Mouse (Mus musculus): Measurements from ENCODE around the gene Ahnak2. TPM values are rescaled to one million over a fixed set of nuclear protein-coding genes. Genes with fewer than 3 reads are reported as not detected.

Gene Ahnak2
- polyA plus RNA-seq, 1 experiment: 1.4 TPM

GRCm38 (mm10) chr12:112764991-112765390 lies 37.5 kb downstream of the Ahnak2 start:
- TF ChIP-seq POLR2A (IDR thresholded peaks at IDR 0.05; ENCODE audit: borderline replicate concordance, control insufficient read depth, low read depth, low read length) (no peak), CTCF (IDR thresholded peaks at IDR 0.05; ENCODE audit: control insufficient read depth, insufficient read depth, low read length) (no peak)
- H3K27ac ChIP-seq (ENCODE audit: control insufficient read depth, insufficient read depth, low read depth, low read length, poor library complexity): no peak overlapping the region
- 66% methylated on average over 7 of the region's 7 CpGs for WGBS
- no peak overlapping the region for H3K4me3 ChIP-seq (replicated peaks; ENCODE audit: control insufficient read depth, low read depth, low read length)
- peaks cover 2% of the 10 kb centered on the region for H3K4me1 ChIP-seq (ENCODE audit: control insufficient read depth, insufficient read depth, low read length)

DNA sequence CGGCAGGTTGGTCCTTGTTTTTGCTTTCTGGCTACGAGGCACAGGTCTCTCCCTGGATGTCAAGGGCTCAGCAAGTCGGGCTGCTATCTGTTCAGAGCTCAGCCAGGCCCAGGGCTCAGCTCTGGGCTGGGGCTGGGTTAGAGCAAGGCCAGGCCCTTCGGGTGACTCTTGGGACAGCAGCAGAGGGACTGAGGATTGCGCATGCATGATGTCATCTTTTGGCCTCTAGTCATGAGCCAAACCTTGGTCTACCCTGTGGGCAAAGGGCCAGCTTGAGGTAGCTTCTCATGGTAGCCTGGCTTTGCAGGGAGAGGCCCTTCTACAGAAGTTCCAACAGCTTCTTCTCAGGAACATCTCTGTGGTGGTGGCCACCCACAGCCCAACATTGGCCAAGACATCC lies 38.3 kb downstream of the Ahnak2 start:
- Histone ChIP-seq H3K4me3 (replicated peaks; ENCODE audit: control insufficient read depth, low read depth, low read length) (no peak overlapping the region), H3K27ac (ENCODE audit: control insufficient read depth, insufficient read depth, low read depth, low read length, poor library complexity) (no peak overlapping the region), H3K4me1 (ENCODE audit: control insufficient read depth, insufficient read depth, low read length) (peaks cover 2% of the 10 kb centered on the region)
- TF ChIP-seq CTCF (IDR thresholded peaks at IDR 0.05; ENCODE audit: control insufficient read depth, insufficient read depth, low read length) (no peak), POLR2A (IDR thresholded peaks at IDR 0.05; ENCODE audit: borderline replicate concordance, control insufficient read depth, low read depth, low read length) (no peak)
- 75% methylated on average over 5 of the region's 5 CpGs for WGBS

GRCm38 (mm10) chr12:112763176-112763575 lies 39.3 kb downstream of the Ahnak2 start:
- TF ChIP-seq CTCF (IDR thresholded peaks at IDR 0.05; ENCODE audit: control insufficient read depth, insufficient read depth, low read length) (no peak), POLR2A (IDR thresholded peaks at IDR 0.05; ENCODE audit: borderline replicate concordance, control insufficient read depth, low read depth, low read length) (no peak)
- Histone ChIP-seq H3K27ac (ENCODE audit: control insufficient read depth, insufficient read depth, low read depth, low read length, poor library complexity) (no peak overlapping the region), H3K4me1 (ENCODE audit: control insufficient read depth, insufficient read depth, low read length) (peaks cover 2% of the 10 kb centered on the region), H3K4me3 (replicated peaks; ENCODE audit: control insufficient read depth, low read depth, low read length) (no peak overlapping the region)
- 69% methylated on average over 4 of the region's 4 CpGs for WGBS

DNA sequence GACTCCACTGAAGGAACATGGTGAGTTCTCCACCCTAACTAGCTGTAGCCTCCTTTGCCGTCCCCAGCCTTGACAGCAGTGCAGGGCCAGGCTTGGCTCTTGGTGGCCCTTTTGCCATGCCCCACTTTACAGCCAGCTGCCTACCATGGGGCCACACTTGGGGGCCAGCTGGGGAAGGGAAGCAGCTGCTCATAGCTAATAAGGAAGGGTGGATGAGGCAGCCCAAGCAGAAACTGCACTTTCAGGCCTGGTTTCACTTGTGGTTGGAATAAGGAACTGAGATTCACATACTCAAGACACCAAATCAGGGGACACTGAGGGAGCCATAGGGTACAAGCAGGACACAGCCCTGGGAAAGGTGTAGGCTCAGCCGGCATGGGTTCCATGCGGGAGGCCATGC lies 40.4 kb downstream of the Ahnak2 start:
- no peak for TF ChIP-seq CTCF (IDR thresholded peaks at IDR 0.05; ENCODE audit: control insufficient read depth, insufficient read depth, low read length)
- TF ChIP-seq POLR2A (IDR thresholded peaks at IDR 0.05; ENCODE audit: borderline replicate concordance, control insufficient read depth, low read depth, low read length): no peak; the same call in 1 of the 2 replicates
- Histone ChIP-seq H3K27ac (ENCODE audit: control insufficient read depth, insufficient read depth, low read depth, low read length, poor library complexity) (peak overlapping the region; percentile 81), H3K4me1 (ENCODE audit: control insufficient read depth, insufficient read depth, low read length) (peaks cover 2% of the 10 kb centered on the region), H3K4me3 (replicated peaks; ENCODE audit: control insufficient read depth, low read depth, low read length) (peak overlapping the region; percentile 66)
- 28% methylated on average over 3 of the region's 3 CpGs for WGBS

- TF ChIP-seq CTCF (IDR thresholded peaks at IDR 0.05; ENCODE audit: control insufficient read depth, insufficient read depth, low read length) (no peak), POLR2A (IDR thresholded peaks at IDR 0.05; ENCODE audit: borderline replicate concordance, control insufficient read depth, low read depth, low read length) (no peak)
- Histone ChIP-seq H3K4me1 (ENCODE audit: control insufficient read depth, insufficient read depth, low read length) (peaks cover 2% of the 10 kb centered on the region), H3K27ac (ENCODE audit: control insufficient read depth, insufficient read depth, low read depth, low read length, poor library complexity) (peak overlapping the region; percentile 81), H3K4me3 (replicated peaks; ENCODE audit: control insufficient read depth, low read depth, low read length) (peak overlapping the region; percentile 57)
- WGBS: 24% methylated on average over 4 of the region's 4 CpGs
Observed at GRCm38 (mm10) chr12:112761411-112761810, 41.0 kb downstream of the Ahnak2 start.

DNA sequence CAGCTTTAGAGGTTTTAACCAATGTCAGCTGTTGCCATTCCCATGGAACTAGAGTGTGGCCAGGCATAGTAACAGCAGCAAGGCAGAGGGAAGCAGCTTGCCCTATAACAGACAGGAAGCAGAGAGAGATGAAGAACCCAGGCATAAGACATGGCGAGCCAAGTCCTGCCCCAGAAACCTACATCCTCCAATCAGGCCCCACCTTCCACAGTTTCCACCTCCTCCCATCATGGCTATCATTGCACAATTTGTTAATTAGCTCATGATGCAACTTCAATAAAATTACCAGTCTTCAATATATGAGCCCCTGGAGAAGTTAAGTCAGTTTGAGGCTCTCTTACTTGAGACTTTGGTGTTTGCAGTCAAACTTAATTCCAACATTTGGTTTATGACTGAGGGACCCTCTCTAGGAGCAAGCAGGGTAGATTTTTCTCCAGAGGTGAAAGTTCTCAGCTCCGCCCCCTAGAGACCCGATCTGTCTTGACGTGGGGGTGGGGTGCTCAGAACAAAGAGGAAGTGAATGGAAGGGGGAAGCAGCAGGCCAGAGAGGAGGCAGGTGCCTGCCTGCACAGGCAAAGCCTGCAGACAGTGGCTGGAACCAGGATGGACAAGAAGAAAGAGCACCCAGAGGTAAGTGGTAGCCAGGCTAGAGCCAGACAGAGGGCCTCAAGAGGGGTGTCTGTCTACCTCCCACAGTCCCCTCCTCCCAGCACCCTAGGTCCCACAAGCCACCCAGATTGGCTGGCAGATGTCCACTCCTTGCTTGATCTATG lies 42.1 kb downstream of the Ahnak2 start, which contains the start of gene Pld4:
Gene Pld4 (plus strand): TSS at position 502 of the 773 bp plus-strand sequence.
- Histone ChIP-seq H3K4me3 (replicated peaks; ENCODE audit: control insufficient read depth, low read depth, low read length) (peak within 1 kb of the TSS; percentile 57), H3K4me1 (ENCODE audit: control insufficient read depth, insufficient read depth, low read length) (peaks cover 2% of the 10 kb centered on the region), H3K27ac (ENCODE audit: control insufficient read depth, insufficient read depth, low read depth, low read length, poor library complexity) (peak within 1 kb of the TSS; percentile 81)
- TF ChIP-seq POLR2A (IDR thresholded peaks at IDR 0.05; ENCODE audit: borderline replicate concordance, control insufficient read depth, low read depth, low read length) (peak; percentile 79), CTCF (IDR thresholded peaks at IDR 0.05; ENCODE audit: control insufficient read depth, insufficient read depth, low read length) (no peak)
- 12% methylated on average over 4 of the region's 4 CpGs for WGBS

GRCm38 (mm10) chr12:112759471-112759870 lies 43.0 kb downstream of the Ahnak2 start:
- WGBS: 76% methylated on average over 3 of the region's 3 CpGs
- Histone ChIP-seq H3K4me3 (replicated peaks; ENCODE audit: control insufficient read depth, low read depth, low read length) (no peak overlapping the region), H3K27ac (ENCODE audit: control insufficient read depth, insufficient read depth, low read depth, low read length, poor library complexity) (no peak overlapping the region), H3K4me1 (ENCODE audit: control insufficient read depth, insufficient read depth, low read length) (peaks cover 2% of the 10 kb centered on the region)
- no peak for TF ChIP-seq CTCF (IDR thresholded peaks at IDR 0.05; ENCODE audit: control insufficient read depth, insufficient read depth, low read length)
- TF ChIP-seq POLR2A (IDR thresholded peaks at IDR 0.05; ENCODE audit: borderline replicate concordance, control insufficient read depth, low read depth, low read length): no peak

DNA sequence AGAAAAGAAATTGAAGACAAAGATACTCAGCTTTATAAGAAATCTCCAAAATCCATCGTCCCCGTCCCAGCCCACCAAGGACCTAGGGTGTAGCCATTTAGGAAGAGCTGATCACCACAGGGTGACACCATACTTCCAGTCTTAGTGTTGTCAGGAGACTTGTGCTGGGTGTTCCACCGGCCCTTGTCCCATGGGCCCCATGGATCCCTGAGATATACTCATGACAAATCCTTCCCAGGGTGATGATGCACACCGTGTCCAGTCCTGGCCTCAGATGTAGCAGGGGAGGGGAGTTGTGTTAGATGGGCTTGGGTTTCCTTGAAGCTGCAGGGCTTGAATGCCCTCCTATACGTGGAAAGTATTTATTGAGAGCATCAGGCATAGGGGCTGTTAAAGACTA lies 44.6 kb downstream of the Ahnak2 start:
- 78% methylated on average over 5 of the region's 5 CpGs for whole genome bisulfite sequencing
- TF ChIP-seq CTCF (IDR thresholded peaks at IDR 0.05; ENCODE audit: control insufficient read depth, insufficient read depth, low read length) (no peak), POLR2A (IDR thresholded peaks at IDR 0.05; ENCODE audit: borderline replicate concordance, control insufficient read depth, low read depth, low read length) (no peak)
- H3K4me1 ChIP-seq (ENCODE audit: control insufficient read depth, insufficient read depth, low read length): peaks cover 2% of the 10 kb centered on the region
- no peak overlapping the region for H3K4me3 ChIP-seq (replicated peaks; ENCODE audit: control insufficient read depth, low read depth, low read length)
- no peak overlapping the region for H3K27ac ChIP-seq (ENCODE audit: control insufficient read depth, insufficient read depth, low read depth, low read length, poor library complexity)
